Mouse (Mus musculus) heart, embryonic 14.5 days (tissue): Measurements from ENCODE around the gene H2-Aa. TPM values are rescaled to one million over a fixed set of nuclear protein-coding genes. Genes with fewer than 3 reads are reported as not detected.
A peak's percentile ranks its signal among the peaks of the same experiment; 100 is the strongest.

ENCODE experiments used
- ATAC-seq: fragments of 200-750 bp; cut with Nextera tagmentation; 2 replicates; pipeline ENCODE4 v1.8.0; 2017; ENCODE audit warnings: low read depth, moderate TSS enrichment; ENCODE audit not compliant: insufficient number of reproducible peaks, insufficient read depth, low FRiP score
- H3K27ac ChIP-seq, 2 experiments: fragments of 200-500 bp in 1 of 2; fragments of 300-500 bp in 1 of 2; sonication (generic) in 1 of 2; replicated peaks in 1 of 2; 2 replicates each; pipeline ENCODE4 v1.5.1; 2012 to 2014; ENCODE audit warnings: low read depth in 2 of 2, low read length in 2 of 2, control low read depth in 1 of 2, mild to moderate bottlenecking in 1 of 2, mixed read lengths in 1 of 2; ENCODE audit not compliant: control insufficient read depth in 1 of 2, insufficient read depth in 1 of 2
- H3K27me3 ChIP-seq: fragments of 300-500 bp; sonication (generic); 2 replicates; pipeline ENCODE4 v1.6.1; 2014; ENCODE audit warnings: mild to moderate bottlenecking, low read length, control low read depth; ENCODE audit not compliant: control insufficient read depth, insufficient read depth
- H3K36me3 ChIP-seq: fragments of 300-500 bp; sonication (generic); 2 replicates; pipeline ENCODE4 v1.6.1; 2014; ENCODE audit warnings: mild to moderate bottlenecking, control low read depth, low read length, mixed read lengths; ENCODE audit not compliant: control insufficient read depth, insufficient read depth
- H3K4me1 ChIP-seq, 2 experiments: fragments of 200-500 bp in 1 of 2; fragments of 300-500 bp in 1 of 2; sonication (generic) in 1 of 2; 2 replicates each; pipeline ENCODE4 v1.6.1; 2012 to 2014; ENCODE audit warnings: low read length in 2 of 2, control low read depth in 1 of 2, mixed read lengths in 1 of 2; ENCODE audit not compliant: control insufficient read depth in 2 of 2, insufficient read depth in 2 of 2
- H3K4me2 ChIP-seq: fragments of 300-500 bp; sonication (generic); 2 replicates; pipeline ENCODE4 v1.6.1; 2014; ENCODE audit warnings: mild to moderate bottlenecking, low read length
- H3K4me3 ChIP-seq, 2 experiments: fragments of 200-500 bp in 1 of 2; fragments of 300-500 bp in 1 of 2; sonication (generic) in 1 of 2; 2 replicates each; pipeline ENCODE4 v1.5.1; 2012 to 2014; ENCODE audit warnings: low read length in 2 of 2, mild to moderate bottlenecking in 2 of 2, control low read depth in 1 of 2, low read depth in 1 of 2, moderate library complexity in 1 of 2; ENCODE audit not compliant: control insufficient read depth in 1 of 2, insufficient read depth in 1 of 2
- H3K9ac ChIP-seq: fragments of 300-500 bp; sonication (generic); 2 replicates; pipeline ENCODE4 v1.6.1; 2014; ENCODE audit warnings: mild to moderate bottlenecking, low read length
- H3K9me3 ChIP-seq: fragments of 300-500 bp; sonication (generic); 2 replicates; pipeline ENCODE4 v1.6.1; 2016; ENCODE audit warnings: low read length, control low read depth; ENCODE audit not compliant: control insufficient read depth
- WGBS: fragments of 180-500 bp; shearing (Covaris S2); extraction: QIAGEN DNeasy Blood & Tissue Kit; methylation state at CpG from one replicate; pipeline ENCODE4 v1.1.7; 2014; 5-methylcytosine and 5-hydroxymethylcytosine counted together
- polyA plus RNA-seq: library from polyadenylated mRNA; unstranded; fragments of >200 nt; fragmentation: Nextera tagmentation; extraction: Ambion mirVana; gene quantifications from 2 replicates; pipeline ENCODE4 v1.2.1, GENCODE M21; 2014

Gene H2-Aa
- polyA plus RNA-seq, result 1.2 and 2.5 TPM in 2 replicates

GRCm38 (mm10) chr17:34287648-34288047 lies at the start of gene H2-Aa:
Gene H2-Aa, minus strand, starts transcription at chr17:34287823.
- peak; percentile 50; the same call in 1 of the 2 replicates for ATAC-seq
- H3K27ac ChIP-seq, result no peak within 1 kb of the TSS
- H3K4me1 ChIP-seq, result no peaks in the 10 kb centered on the region
- H3K4me3 ChIP-seq, result no peak within 1 kb of the TSS
- H3K4me2 ChIP-seq, result no peak within 1 kb of the TSS
- H3K36me3 ChIP-seq, result no peaks in the 10 kb centered on the region
- H3K9ac ChIP-seq, result no peak within 1 kb of the TSS
- no peaks in the 10 kb centered on the region for H3K27me3 ChIP-seq
- no peaks in the 10 kb centered on the region for H3K9me3 ChIP-seq
- WGBS, result 16% methylated on average over 8 of the region's 8 CpGs

GRCm38 (mm10) chr17:34331200-34331599 lies 43.6 kb upstream of the H2-Aa start:
- 85% methylated on average over 1 of the region's 1 CpGs for WGBS
- no peak overlapping the region for H3K9ac ChIP-seq
- H3K4me2 ChIP-seq, result no peak overlapping the region
- no peak for ATAC-seq
- no peak overlapping the region for H3K27ac ChIP-seq
- no peaks in the 10 kb centered on the region for H3K4me1 ChIP-seq
- H3K36me3 ChIP-seq, result no peaks in the 10 kb centered on the region
- H3K27me3 ChIP-seq, result 0 out of 2 replicates have a peak, but pooled peaks cover 4% of the 10 kb centered on the region
- H3K4me3 ChIP-seq, result no peak overlapping the region
- H3K9me3 ChIP-seq, result no peaks in the 10 kb centered on the region

GRCm38 (mm10) chr17:34329807-34330206 lies 42.2 kb upstream of the H2-Aa start:
- no peak for ATAC-seq
- no peak overlapping the region for H3K27ac ChIP-seq
- no peaks in the 10 kb centered on the region for H3K9me3 ChIP-seq
- no peaks in the 10 kb centered on the region for H3K27me3 ChIP-seq
- WGBS, result 50% methylated on average over 2 of the region's 2 CpGs
- H3K9ac ChIP-seq, result no peak overlapping the region
- no peak overlapping the region for H3K4me3 ChIP-seq
- no peak overlapping the region for H3K4me2 ChIP-seq
- H3K4me1 ChIP-seq, result no peaks in the 10 kb centered on the region
- no peaks in the 10 kb centered on the region for H3K36me3 ChIP-seq

DNA sequence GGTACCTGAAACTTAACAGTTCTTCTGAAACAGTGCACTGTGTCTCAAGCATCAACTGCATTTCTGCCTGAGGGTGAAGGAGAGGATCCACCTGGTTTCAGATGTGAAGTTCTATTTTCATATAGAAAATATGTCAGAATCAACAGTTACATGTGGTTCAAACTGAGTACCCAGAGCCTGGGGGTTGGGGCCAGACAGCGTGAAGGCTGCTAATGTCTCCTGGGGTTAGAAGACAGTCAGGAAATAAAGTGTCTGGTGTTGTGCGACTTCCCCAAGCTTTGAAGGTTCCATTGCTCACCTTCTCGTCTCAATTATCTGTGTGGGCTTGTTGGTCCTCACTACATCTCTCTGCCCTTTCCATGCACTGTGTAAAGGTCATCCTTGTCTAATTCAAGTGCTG lies 38.8 kb upstream of the H2-Aa start:
- WGBS, result 73% methylated on average over 3 of the region's 3 CpGs

GRCm38 (mm10) chr17:34325436-34325835 lies 37.8 kb upstream of the H2-Aa start, which contains the start of gene H2-Eb2:
Gene H2-Eb2, plus strand, starts transcription at chr17:34325665.
- no peak within 1 kb of the TSS for H3K9ac ChIP-seq
- H3K9me3 ChIP-seq, result no peaks in the 10 kb centered on the region
- no peak within 1 kb of the TSS for H3K27ac ChIP-seq
- H3K4me1 ChIP-seq, result no peaks in the 10 kb centered on the region
- no peaks in the 10 kb centered on the region for H3K36me3 ChIP-seq
- H3K27me3 ChIP-seq, result no peaks in the 10 kb centered on the region
- ATAC-seq, result no peak
- H3K4me2 ChIP-seq, result no peak within 1 kb of the TSS
- WGBS, result 59% methylated on average over 4 of the region's 4 CpGs
- H3K4me3 ChIP-seq, result no peak within 1 kb of the TSS

More for the DNA sequence above, 38.8 kb upstream of the H2-Aa start:
- H3K27me3 ChIP-seq, result no peaks in the 10 kb centered on the region
- H3K4me1 ChIP-seq, result no peaks in the 10 kb centered on the region
- no peak overlapping the region for H3K4me3 ChIP-seq
- no peak overlapping the region for H3K27ac ChIP-seq
- H3K9ac ChIP-seq, result no peak overlapping the region
- H3K9me3 ChIP-seq, result no peaks in the 10 kb centered on the region
- H3K36me3 ChIP-seq, result no peaks in the 10 kb centered on the region
- no peak overlapping the region for H3K4me2 ChIP-seq
- ATAC-seq, result no peak

DNA sequence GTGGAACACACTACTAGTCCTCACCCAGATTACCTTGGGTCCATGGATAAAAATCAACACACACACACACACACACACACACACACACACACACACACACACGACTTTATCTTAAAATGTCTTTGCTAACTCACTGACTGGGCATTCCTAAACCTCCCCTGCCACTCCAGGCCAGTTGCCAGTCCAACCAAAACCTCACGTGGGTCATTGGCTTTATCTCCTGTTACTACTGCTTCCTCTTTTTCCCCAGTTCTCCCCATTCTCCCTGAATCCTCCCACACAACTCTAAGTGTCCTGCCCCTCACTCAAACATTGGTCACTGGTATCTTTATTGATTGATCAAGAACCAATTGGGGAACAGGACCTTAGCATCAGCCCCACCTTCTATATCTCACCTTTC lies 29.7 kb upstream of the H2-Aa start:
- Histone ChIP-seq H3K9me3 (no peaks in the 10 kb centered on the region), H3K27ac (no peak overlapping the region), H3K27me3 (no peaks in the 10 kb centered on the region), H3K36me3 (no peaks in the 10 kb centered on the region), H3K9ac (no peak overlapping the region), H3K4me2 (no peak overlapping the region), H3K4me3 (no peak overlapping the region), H3K4me1 (no peaks in the 10 kb centered on the region)
- 24% methylated on average over 2 of the region's 2 CpGs for WGBS
- no peak for ATAC-seq

- Histone ChIP-seq H3K9me3 (no peaks in the 10 kb centered on the region), H3K4me2 (no peak overlapping the region), H3K4me1 (no peaks in the 10 kb centered on the region), H3K4me3 (no peak overlapping the region), H3K9ac (no peak overlapping the region), H3K27ac (no peak overlapping the region), H3K36me3 (no peaks in the 10 kb centered on the region), H3K27me3 (no peaks in the 10 kb centered on the region)
- ATAC-seq, result no peak
- WGBS, result 61% methylated on average over 2 of the region's 2 CpGs
These were observed 29.1 kb upstream of the H2-Aa start for GRCm38 (mm10) chr17:34316697-34317096.

GRCm38 (mm10) chr17:34315512-34315911 lies 27.9 kb upstream of the H2-Aa start:
- Histone ChIP-seq H3K4me1 (no peaks in the 10 kb centered on the region), H3K9ac (no peak overlapping the region), H3K4me3 (no peak overlapping the region), H3K27me3 (no peaks in the 10 kb centered on the region), H3K4me2 (no peak overlapping the region), H3K9me3 (no peaks in the 10 kb centered on the region), H3K27ac (no peak overlapping the region), H3K36me3 (no peaks in the 10 kb centered on the region)
- ATAC-seq, result no peak
- 50% methylated on average over 1 of the region's 1 CpGs for WGBS
